Mouse (Mus musculus): Measurements from ENCODE around the gene Rsbn1. TPM values are rescaled to one million over a fixed set of nuclear protein-coding genes. Genes with fewer than 3 reads are reported as not detected.

Gene Rsbn1
- polyA plus RNA-seq, 1 experiment from 2014 or later: 22.3 TPM

DNA sequence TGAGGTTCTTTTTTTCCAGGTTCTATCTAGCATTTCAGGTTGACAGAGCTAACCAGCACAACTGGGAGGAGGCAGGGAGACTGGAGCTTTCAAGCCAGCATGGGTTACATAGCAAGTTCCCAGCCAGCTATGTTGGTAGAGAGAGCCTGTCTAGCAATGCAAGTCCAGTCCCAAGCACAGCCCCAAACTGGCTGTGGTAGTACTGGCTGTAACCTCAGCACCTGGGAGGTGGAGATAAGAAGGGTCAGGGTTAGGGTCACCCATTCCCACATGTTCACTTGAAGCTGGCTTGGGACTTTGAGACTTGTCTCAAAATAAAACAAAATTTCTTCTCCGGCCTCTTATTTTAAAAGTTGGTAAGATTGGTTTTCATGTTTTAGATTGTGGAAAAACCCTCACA is 6.2 kb downstream of the Rsbn1 start:
- H3K36me3 ChIP-seq (ENCODE audit: control insufficient read depth, insufficient read depth, low read length): no peaks in the 10 kb centered on the region
- no peak overlapping the region for H3K4me3 ChIP-seq (ENCODE audit: low read depth, low read length)
- no peak overlapping the region for H3K27ac ChIP-seq (ENCODE audit: low read depth, low read length)
- H3K4me1 ChIP-seq (ENCODE audit: control insufficient read depth, insufficient read depth, low read length): peaks cover 6% of the 10 kb centered on the region; the same call in 1 of the 2 replicates
- ATAC-seq (ENCODE audit: insufficient read depth, low FRiP score, low TSS enrichment) (no peak), DNase-seq (ENCODE audit: low spot score) (no peak)
- H3K27me3 ChIP-seq (ENCODE audit: control insufficient read depth, insufficient read depth, low read length): no peaks in the 10 kb centered on the region
- H3K9ac ChIP-seq (ENCODE audit: low read length): no peak overlapping the region
- 91% methylated on average over 1 of the region's 1 CpGs for WGBS
- no peak overlapping the region for H3K4me2 ChIP-seq (ENCODE audit: low read depth)
- H3K9me3 ChIP-seq (ENCODE audit: control insufficient read depth, low read length): no peaks in the 10 kb centered on the region

DNA sequence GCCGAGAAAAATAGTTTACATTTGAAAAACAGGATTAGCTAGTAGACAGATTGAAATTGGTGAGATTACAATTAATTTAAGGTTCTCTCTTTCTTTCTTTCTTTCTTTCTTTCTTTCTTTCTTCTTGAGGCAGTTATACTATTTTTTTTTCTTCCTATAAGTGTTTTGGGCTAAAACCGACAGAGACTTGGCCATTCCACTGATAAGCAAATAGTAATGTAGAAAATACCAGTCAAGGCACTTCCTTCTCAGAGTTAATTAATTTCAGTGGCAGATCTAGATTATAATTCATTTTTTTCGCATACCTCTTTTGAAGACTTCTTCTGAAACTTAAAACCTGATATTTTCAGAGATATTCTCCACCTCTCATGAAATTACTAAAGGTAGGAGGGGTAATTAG is 11.4 kb downstream of the Rsbn1 start:
- Histone ChIP-seq H3K4me3 (ENCODE audit: low read depth, low read length) (no peak overlapping the region), H3K4me1 (ENCODE audit: control insufficient read depth, insufficient read depth, low read length) (no peaks in the 10 kb centered on the region; the same call in 1 of the 2 replicates), H3K4me2 (ENCODE audit: low read depth) (no peak overlapping the region), H3K27me3 (ENCODE audit: control insufficient read depth, insufficient read depth, low read length) (no peaks in the 10 kb centered on the region), H3K9me3 (ENCODE audit: control insufficient read depth, low read length) (no peaks in the 10 kb centered on the region), H3K36me3 (ENCODE audit: control insufficient read depth, insufficient read depth, low read length) (no peaks in the 10 kb centered on the region), H3K9ac (ENCODE audit: low read length) (no peak overlapping the region), H3K27ac (ENCODE audit: low read depth, low read length) (no peak overlapping the region)
- 74% methylated on average over 3 of the region's 3 CpGs for WGBS
- ATAC-seq (ENCODE audit: insufficient read depth, low FRiP score, low TSS enrichment): no peak
- DNase-seq (ENCODE audit: low spot score): no peak

DNA sequence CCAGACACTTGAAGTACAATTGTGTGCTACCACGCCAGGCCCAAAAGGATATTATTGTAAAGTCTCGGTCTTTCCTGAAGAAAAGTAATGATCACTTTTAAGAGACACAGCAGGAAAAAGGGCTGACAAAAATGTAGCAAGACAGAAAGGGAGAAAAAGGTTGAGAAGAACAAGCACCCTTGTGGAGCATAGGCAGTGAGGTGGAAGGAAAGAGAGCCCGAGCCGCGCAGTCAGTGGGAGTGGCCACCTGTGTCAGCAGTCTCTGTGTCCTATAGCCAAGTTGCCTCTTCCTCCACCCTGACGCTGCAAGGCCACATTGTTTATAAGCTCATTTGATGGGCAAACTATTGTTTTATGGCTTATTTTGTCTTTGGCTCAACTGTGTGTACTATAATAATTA is 13.6 kb downstream of the Rsbn1 start:
- H3K9me3 ChIP-seq (ENCODE audit: control insufficient read depth, low read length): no peaks in the 10 kb centered on the region
- H3K9ac ChIP-seq (ENCODE audit: low read length): no peak overlapping the region
- DNase-seq (ENCODE audit: low spot score) (no peak), ATAC-seq (ENCODE audit: insufficient read depth, low FRiP score, low TSS enrichment) (no peak)
- no peak overlapping the region for H3K4me3 ChIP-seq (ENCODE audit: low read depth, low read length)
- 62% methylated on average over 6 of the region's 6 CpGs for WGBS
- H3K27ac ChIP-seq (ENCODE audit: low read depth, low read length): no peak overlapping the region
- H3K4me2 ChIP-seq (ENCODE audit: low read depth): no peak overlapping the region
- H3K36me3 ChIP-seq (ENCODE audit: control insufficient read depth, insufficient read depth, low read length): no peaks in the 10 kb centered on the region
- no peaks in the 10 kb centered on the region; the same call in 1 of the 2 replicates for H3K4me1 ChIP-seq (ENCODE audit: control insufficient read depth, insufficient read depth, low read length)
- H3K27me3 ChIP-seq (ENCODE audit: control insufficient read depth, insufficient read depth, low read length): no peaks in the 10 kb centered on the region

DNA sequence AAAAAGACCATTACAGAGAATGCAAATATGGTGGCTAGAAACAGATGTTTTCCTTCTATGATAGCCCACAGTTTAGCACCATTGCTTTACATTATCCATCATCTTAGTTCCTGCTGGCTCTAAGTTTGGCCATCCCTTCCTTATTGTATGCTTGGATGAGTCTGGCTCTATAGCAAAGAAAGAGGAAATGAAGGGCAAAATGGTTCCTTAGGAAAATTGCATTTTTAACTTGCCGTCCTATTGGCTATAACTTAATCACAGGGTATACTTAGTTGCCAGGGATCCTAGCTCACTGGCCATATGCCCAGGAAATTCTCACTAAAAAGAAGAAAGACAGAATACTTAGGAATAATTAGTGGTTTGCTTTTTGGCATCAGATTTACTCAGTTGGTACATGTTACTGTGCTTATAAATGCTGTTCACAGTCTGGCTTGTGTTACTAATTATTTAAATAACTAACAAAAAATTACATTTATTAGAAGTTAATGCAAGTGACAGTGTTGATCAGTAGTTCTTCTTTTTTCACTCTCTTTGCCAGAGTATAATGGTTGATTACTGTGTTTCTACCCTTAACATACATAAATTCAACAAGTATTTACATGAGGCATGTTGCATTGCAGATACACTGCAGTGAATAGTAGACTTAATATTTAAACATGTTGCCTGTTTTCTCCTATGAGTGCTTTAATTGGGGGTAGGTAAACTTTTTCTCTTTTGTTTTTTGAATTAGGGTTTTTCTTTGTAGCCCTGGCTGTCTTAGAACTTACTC is 31.1 kb downstream of the Rsbn1 start:
- H3K27ac ChIP-seq (ENCODE audit: low read depth, low read length): no peak overlapping the region

DNA sequence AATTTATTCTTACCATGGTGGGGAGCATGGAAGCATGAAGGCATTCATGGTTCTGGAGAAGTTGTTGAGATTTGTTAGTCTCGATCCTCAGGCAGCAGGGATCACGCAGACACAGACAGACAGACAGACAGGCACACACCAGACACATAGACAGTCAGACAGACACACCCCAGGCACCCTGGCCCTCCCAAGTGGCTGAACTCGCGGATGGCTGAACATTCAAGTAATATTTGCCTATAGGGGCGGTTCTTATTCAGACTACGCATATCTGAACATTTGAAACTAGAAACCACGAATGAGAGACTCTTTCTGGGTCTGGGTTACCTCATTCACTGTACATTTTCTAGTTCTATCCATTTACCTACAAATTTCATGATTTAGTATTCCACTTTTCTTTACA is 34.7 kb downstream of the Rsbn1 start:
- Histone ChIP-seq H3K4me3 (ENCODE audit: low read depth, low read length) (no peak overlapping the region), H3K27me3 (ENCODE audit: control insufficient read depth, insufficient read depth, low read length) (no peaks in the 10 kb centered on the region), H3K36me3 (ENCODE audit: control insufficient read depth, insufficient read depth, low read length) (no peaks in the 10 kb centered on the region), H3K27ac (ENCODE audit: low read depth, low read length) (no peak overlapping the region), H3K9me3 (ENCODE audit: control insufficient read depth, low read length) (no peaks in the 10 kb centered on the region), H3K4me1 (ENCODE audit: control insufficient read depth, insufficient read depth, low read length) (no peaks in the 10 kb centered on the region), H3K9ac (ENCODE audit: low read length) (no peak overlapping the region), H3K4me2 (ENCODE audit: low read depth) (no peak overlapping the region)
- WGBS: 89% methylated on average over 7 of the region's 7 CpGs
- ATAC-seq (ENCODE audit: insufficient read depth, low FRiP score, low TSS enrichment) (no peak), DNase-seq (ENCODE audit: low spot score) (no peak)

More for the DNA sequence above, 31.1 kb downstream of the Rsbn1 start:
- Histone ChIP-seq H3K36me3 (ENCODE audit: control insufficient read depth, insufficient read depth, low read length) (no peaks in the 10 kb centered on the region), H3K9me3 (ENCODE audit: control insufficient read depth, low read length) (no peaks in the 10 kb centered on the region), H3K27me3 (ENCODE audit: control insufficient read depth, insufficient read depth, low read length) (no peaks in the 10 kb centered on the region), H3K4me1 (ENCODE audit: control insufficient read depth, insufficient read depth, low read length) (no peaks in the 10 kb centered on the region), H3K4me2 (ENCODE audit: low read depth) (no peak overlapping the region), H3K4me3 (ENCODE audit: low read depth, low read length) (no peak overlapping the region), H3K9ac (ENCODE audit: low read length) (no peak overlapping the region)
- ATAC-seq (ENCODE audit: insufficient read depth, low FRiP score, low TSS enrichment) (no peak), DNase-seq (ENCODE audit: low spot score) (no peak)
- 98% methylated on average over 1 of the region's 1 CpGs for WGBS

DNA sequence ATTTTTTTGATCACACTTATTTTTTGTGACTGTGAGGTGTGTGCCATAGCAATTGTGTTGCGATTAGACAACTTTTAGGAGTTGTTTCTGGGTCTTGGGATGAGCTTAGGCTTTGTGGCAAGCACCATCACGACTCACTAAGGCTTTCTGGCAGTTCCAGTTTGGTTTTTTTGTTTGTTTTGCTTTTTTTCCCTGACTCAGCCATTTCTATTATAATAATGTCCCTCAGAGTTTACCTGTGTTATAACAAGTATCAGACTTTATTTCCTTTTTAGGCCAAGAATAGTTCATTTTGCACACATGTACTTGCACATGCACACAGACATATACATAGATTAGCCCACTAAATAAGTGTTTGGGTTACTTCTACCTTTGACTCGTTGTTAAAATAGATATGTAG is 46.7 kb downstream of the Rsbn1 start:
- Histone ChIP-seq H3K36me3 (ENCODE audit: control insufficient read depth, insufficient read depth, low read length) (no peaks in the 10 kb centered on the region), H3K4me1 (ENCODE audit: control insufficient read depth, insufficient read depth, low read length) (no peaks in the 10 kb centered on the region), H3K9me3 (ENCODE audit: control insufficient read depth, low read length) (no peaks in the 10 kb centered on the region), H3K27ac (ENCODE audit: low read depth, low read length) (no peak overlapping the region), H3K4me3 (ENCODE audit: low read depth, low read length) (no peak overlapping the region), H3K9ac (ENCODE audit: low read length) (no peak overlapping the region), H3K4me2 (ENCODE audit: low read depth) (no peak overlapping the region), H3K27me3 (ENCODE audit: control insufficient read depth, insufficient read depth, low read length) (no peaks in the 10 kb centered on the region)
- ATAC-seq (ENCODE audit: insufficient read depth, low FRiP score, low TSS enrichment): no peak
- no peak for DNase-seq (ENCODE audit: low spot score)
- 89% methylated on average over 3 of the region's 3 CpGs for WGBS

DNA sequence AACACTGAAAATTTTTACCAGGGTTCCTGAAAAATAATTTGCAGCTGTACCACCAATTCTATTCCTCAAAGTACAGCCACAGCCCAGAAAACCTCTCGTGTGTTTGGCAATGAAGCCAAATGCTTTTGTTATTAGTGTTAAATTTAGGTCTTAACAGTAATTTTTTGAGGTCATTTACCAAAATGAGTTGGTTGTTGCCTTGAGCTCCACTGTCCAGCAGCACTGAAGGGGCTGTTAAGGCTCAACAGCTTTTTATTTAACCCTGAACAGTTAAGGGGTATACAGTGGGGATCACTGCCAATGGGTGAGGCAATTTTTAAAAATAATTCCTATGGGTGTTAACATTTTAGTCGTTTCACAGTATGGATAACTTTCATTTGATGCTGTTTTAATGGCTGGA is 53.3 kb downstream of the Rsbn1 start:
- 32% methylated on average over 2 of the region's 2 CpGs for WGBS
- H3K9me3 ChIP-seq (ENCODE audit: control insufficient read depth, low read length): no peaks in the 10 kb centered on the region
- H3K36me3 ChIP-seq (ENCODE audit: control insufficient read depth, insufficient read depth, low read length): no peaks in the 10 kb centered on the region
- H3K4me3 ChIP-seq (ENCODE audit: low read depth, low read length): peak overlapping the region; percentile 77
- ATAC-seq (ENCODE audit: insufficient read depth, low FRiP score, low TSS enrichment): no peak
- H3K9ac ChIP-seq (ENCODE audit: low read length): peak overlapping the region; percentile 81
- H3K27me3 ChIP-seq (ENCODE audit: control insufficient read depth, insufficient read depth, low read length): no peaks in the 10 kb centered on the region
- H3K4me1 ChIP-seq (ENCODE audit: control insufficient read depth, insufficient read depth, low read length): 0 out of 2 replicates have a peak, but pooled peaks cover 3% of the 10 kb centered on the region
- no peak for DNase-seq (ENCODE audit: low spot score)
- peak overlapping the region; percentile 48 for H3K4me2 ChIP-seq (ENCODE audit: low read depth)
- no peak overlapping the region for H3K27ac ChIP-seq (ENCODE audit: low read depth, low read length)

DNA sequence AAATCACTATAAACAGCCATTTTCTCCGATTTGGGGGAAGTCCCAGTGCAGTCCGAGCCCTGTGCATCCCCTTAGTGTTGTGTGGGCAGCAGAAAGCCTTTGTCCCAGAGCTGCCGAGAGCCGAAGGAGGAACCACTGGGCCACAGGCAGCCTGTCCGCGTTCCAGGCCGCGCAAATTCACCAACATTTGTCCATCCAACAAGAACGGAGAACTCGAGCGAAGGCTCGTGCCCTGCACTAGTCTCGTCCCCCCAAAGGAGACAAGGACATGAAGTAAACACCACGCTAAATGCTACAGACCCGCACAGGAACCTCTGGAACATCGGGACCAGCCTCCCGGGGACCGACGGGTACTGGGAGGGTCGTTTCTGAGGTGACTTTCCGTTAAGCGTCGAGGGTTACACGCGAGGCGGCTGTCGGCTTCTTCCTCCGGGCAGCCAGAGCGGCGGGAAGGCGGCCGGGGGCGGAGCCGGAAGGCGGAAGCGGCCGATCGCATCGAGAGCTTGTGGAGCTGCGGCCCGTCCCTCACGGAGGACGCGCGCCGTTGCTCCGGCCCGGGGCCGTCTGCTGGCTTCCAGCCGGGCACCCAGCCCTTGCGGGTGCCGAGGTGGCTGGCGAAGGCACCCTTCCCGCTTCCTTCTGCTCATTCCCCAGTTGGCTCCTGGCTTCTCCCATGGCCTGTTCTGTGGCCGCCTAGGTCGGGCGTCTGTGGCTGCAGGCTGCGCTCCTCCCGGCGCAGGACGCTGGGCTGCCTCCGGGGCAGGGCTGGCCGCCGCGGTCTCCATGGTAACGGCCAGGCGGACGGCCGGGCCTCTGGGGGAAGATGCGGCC is 54.2 kb downstream of the Rsbn1 start, which contains the start of gene Phtf1:
TSS of gene Phtf1 (plus strand) at position 250 of the 831 bp plus-strand sequence.
- Histone ChIP-seq H3K4me3 (ENCODE audit: low read depth, low read length) (peak within 1 kb of the TSS; percentile 77), H3K36me3 (ENCODE audit: control insufficient read depth, insufficient read depth, low read length) (no peaks in the 10 kb centered on the region), H3K4me2 (ENCODE audit: low read depth) (peak within 1 kb of the TSS; percentile 48), H3K27ac (ENCODE audit: low read depth, low read length) (peak within 1 kb of the TSS; percentile 96), H3K9ac (ENCODE audit: low read length) (peak within 1 kb of the TSS; percentile 81), H3K9me3 (ENCODE audit: control insufficient read depth, low read length) (no peaks in the 10 kb centered on the region), H3K4me1 (ENCODE audit: control insufficient read depth, insufficient read depth, low read length) (0 out of 2 replicates have a peak, but pooled peaks cover 3% of the 10 kb centered on the region), H3K27me3 (ENCODE audit: control insufficient read depth, insufficient read depth, low read length) (no peaks in the 10 kb centered on the region)
- peak; percentile 91 for DNase-seq (ENCODE audit: low spot score)
- peak; percentile 97 for ATAC-seq (ENCODE audit: insufficient read depth, low FRiP score, low TSS enrichment)
- under 1% methylated on average over 70 of the region's 70 CpGs for WGBS

Data from neural tube, embryonic 11.5 days (tissue).